Mouse (Mus musculus): ENCODE data around the gene Cacna2d2.

Cacna2d2 gene

DNA sequence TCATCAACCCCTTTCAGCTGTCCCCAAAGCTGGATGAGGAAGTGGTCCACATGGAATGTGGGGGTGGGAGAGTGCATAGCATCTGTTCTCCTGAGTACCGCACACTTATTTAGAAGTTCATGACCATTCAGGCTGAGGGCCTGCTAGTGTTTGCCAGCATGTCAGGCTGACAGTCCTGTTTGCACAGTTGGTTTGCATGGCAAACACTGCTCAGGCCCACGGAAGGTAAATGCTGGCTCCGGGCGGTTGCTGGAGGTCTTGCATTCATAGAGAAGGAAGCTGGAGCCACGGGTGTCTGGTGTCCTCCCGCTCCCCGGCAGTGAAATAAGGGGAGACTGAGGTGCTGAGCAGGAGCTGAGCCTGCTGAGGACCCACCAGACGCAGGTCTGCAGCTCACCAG lies 53.7 kb downstream of the Cacna2d2 start:
- no peak for DNase-seq (ENCODE audit: low spot score in 2 of 2)

- peak; percentile 52 to 91 for DNase-seq (ENCODE audit: low spot score in 2 of 2)
Measured at GRCm38 (mm10) chr9:107456667-107457066, 57.3 kb downstream of the Cacna2d2 start.

GRCm38 (mm10) chr9:107462907-107463306 lies 63.5 kb downstream of the Cacna2d2 start:
- no peak for DNase-seq (ENCODE audit: low spot score in 2 of 2)

- DNase-seq (ENCODE audit: low spot score in 2 of 2) = peak in 1 of 2 experiments; percentile 78
Measured at GRCm38 (mm10) chr9:107463509-107463908, 64.1 kb downstream of the Cacna2d2 start.

GRCm38 (mm10) chr9:107464130-107464529 lies 64.7 kb downstream of the Cacna2d2 start:
- DNase-seq (ENCODE audit: low spot score in 2 of 2) = no peak

DNA sequence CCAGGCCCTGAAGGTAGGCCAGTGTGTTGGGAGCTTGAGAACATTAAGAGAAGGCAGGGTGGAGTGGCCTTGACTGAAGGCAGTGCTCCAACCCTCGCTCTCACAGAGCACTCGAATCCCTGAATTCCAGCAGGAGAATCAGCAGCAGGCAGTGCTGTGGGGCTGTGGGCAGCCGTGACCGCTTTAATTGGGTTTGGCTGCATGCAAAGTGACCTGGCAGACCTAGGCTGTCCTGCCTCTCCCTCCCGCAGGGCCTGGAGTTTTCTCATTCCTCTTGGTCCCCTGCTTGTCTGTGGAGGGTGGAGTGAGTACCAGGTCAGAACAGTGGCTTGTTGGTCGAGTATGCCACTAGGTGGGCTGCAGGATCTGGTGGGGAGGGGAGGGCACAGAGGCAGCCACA lies 66.2 kb downstream of the Cacna2d2 start:
- no peak for DNase-seq (ENCODE audit: low spot score in 2 of 2)

DNA sequence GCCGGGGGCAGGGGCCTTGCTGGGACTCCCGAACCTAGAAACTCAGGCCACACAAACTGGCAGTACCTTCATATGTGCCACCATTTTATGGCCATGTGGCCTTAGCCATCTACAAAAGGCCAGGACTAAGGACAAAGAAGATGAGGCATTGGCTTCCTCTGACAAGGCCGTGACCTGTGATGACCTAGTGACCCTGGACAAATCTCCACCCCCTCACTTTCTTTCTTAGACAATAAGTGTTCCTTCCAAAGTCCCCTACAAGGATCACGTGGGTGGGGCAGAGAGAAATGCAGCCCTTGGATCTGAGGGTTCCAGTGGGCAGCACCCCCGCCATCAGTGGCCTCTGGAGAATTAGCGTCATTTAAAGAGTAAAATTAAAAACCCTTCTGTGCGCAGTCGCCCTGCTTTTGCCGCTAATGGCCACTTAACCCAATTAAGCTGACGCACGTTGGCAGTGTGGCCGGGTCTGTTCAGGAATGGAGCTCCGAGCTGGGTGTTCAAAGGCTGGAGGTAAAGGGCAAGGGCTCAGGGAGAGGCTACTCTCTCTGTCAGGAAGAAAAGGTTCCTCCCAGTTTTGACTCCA lies 69.9 kb downstream of the Cacna2d2 start:
- DNase-seq (ENCODE audit: low spot score in 2 of 2) = no peak

DNA sequence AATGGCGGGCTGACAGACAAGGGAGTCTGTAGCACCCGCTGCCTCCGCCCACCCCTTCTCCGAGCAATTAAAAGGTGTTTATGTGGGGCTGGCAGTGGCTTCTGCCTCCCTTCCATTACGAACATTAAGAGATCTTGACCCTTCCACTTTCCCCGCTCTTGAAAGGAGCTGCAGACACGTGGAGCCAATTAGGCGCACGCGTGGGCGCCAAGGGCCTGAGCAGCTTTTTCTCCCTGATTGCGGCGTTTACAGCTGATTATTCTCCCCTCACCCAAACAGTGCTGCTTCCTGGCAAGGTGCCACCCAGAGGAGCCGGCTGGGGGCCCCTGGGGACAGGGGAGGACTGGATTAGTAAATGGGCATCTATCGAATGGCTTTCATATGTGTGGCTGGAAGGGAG lies 71.0 kb downstream of the Cacna2d2 start:
- no peak for DNase-seq (ENCODE audit: low spot score in 2 of 2)

- DNase-seq (ENCODE audit: low spot score in 2 of 2) = no peak
Measured at GRCm38 (mm10) chr9:107474016-107474415, 74.6 kb downstream of the Cacna2d2 start.

GRCm38 (mm10) chr9:107478979-107479378 lies 79.6 kb downstream of the Cacna2d2 start:
- DNase-seq (ENCODE audit: low spot score in 2 of 2) = no peak

GRCm38 (mm10) chr9:107479593-107479992 lies 80.2 kb downstream of the Cacna2d2 start:
- no peak for DNase-seq (ENCODE audit: low spot score in 2 of 2)

DNA sequence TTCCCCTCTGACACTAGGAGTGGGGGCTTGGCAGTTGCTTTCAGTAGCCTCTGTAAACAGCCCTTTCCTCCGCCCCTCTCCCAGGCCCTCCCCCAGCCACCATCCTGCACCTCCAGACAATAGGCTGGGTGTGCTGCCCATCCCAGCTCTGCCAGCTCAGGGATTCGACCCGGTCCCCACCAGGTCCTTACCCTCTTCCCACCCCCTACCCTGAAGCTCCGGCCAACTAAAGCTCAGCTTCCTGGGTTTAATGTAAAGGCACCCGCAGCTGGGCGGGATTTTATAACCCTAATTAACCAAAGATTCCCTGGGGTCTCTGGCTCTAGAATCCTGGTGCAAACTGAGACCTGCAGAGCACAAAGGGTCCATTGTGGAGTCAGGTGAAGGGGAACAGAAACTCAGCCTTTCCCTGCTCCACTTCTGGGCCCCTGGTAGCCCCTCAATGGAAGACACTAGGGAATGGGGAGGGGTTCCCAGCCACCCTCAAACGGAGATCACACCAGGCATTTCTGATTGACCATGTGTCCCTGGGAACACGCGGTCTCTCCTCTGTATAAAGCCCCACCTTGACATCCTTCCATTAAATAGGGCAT lies 81.2 kb downstream of the Cacna2d2 start:
- no peak for DNase-seq (ENCODE audit: low spot score in 2 of 2)

GRCm38 (mm10) chr9:107481340-107481739 lies 81.9 kb downstream of the Cacna2d2 start:
- no peak for DNase-seq (ENCODE audit: low spot score in 2 of 2)

GRCm38 (mm10) chr9:107482004-107482403 lies 82.6 kb downstream of the Cacna2d2 start:
- no peak for DNase-seq (ENCODE audit: low spot score in 2 of 2)

DNA sequence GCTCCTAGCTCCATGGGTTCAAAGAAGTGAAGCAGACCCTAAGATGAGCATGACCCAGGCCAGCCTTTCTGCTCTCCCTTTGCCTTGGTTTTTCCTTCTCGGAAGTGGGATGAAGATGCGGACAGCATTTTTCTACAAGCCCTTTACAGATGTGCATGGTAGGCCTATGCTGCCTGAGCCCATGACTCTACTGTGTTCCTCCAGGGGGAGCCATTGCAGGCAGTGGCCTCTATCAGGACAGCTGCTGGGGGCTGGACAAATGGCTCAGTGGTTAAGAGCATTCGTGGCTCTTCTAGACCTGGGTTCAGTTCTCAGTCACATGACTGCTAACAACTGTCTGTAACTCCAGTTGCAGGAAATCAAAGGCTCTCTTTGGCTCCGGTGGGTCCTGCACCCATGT lies 83.4 kb downstream of the Cacna2d2 start:
- DNase-seq (ENCODE audit: low spot score in 2 of 2) = no peak

- no peak for DNase-seq (ENCODE audit: low spot score in 2 of 2)
Measured at GRCm38 (mm10) chr9:107483714-107484113, 84.3 kb downstream of the Cacna2d2 start.

- peak in 1 of 2 experiments; percentile 51 for DNase-seq (ENCODE audit: low spot score in 2 of 2)
Measured at GRCm38 (mm10) chr9:107484302-107484701, 84.9 kb downstream of the Cacna2d2 start.

DNA sequence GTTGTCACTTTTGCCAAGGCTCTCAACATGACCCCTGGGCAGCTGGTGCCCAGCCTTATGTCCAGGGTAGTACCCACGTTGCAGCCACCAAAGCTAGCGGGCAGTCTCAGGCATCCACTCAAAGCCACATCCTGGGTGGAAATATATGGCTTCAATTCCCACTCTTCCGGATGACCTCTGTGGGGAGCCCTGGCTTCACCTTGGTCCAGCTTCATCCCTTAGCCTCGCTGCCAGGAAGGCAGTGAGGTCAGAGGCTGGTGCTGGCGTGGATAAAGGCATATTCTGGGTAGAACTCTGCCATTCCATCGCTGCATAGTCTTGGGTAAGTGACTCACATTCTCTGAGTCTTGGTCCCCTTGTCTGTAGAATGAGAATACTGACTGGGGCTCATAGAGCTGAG lies 85.4 kb downstream of the Cacna2d2 start:
- no peak for DNase-seq (ENCODE audit: low spot score in 2 of 2)

GRCm38 (mm10) chr9:107486086-107486485 lies 86.7 kb downstream of the Cacna2d2 start:
- no peak for DNase-seq (ENCODE audit: low spot score in 2 of 2)

- DNase-seq (ENCODE audit: low spot score in 2 of 2) = no peak
Measured at GRCm38 (mm10) chr9:107486507-107487225, 87.3 kb downstream of the Cacna2d2 start.

DNA sequence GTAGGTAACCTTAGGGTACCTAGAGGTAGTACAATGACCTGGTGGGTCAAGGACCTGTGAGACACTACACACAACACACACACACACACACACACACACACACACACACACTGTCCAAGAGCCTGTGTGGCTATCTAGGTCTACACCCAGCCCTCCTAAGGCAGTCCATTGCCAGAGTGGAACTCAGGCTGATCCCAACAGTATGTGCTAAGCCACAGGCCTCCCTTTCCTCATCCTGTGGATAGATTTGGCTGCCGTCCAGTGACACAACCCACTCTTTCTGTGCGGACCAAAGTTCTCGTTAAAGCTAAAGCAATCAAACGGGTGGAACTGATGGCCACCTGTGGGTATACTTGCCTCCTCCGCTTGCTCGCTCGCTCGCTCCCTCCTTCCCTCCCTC lies 90.7 kb downstream of the Cacna2d2 start:
- no peak for DNase-seq (ENCODE audit: low spot score in 2 of 2)

- DNase-seq (ENCODE audit: low spot score in 2 of 2) = no peak
Measured at GRCm38 (mm10) chr9:107490625-107491024, 91.2 kb downstream of the Cacna2d2 start.

GRCm38 (mm10) chr9:107493511-107493910 lies 94.1 kb downstream of the Cacna2d2 start:
- DNase-seq (ENCODE audit: low spot score in 2 of 2) = no peak
